Mouse (Mus musculus) forebrain, embryonic 15.5 days (tissue): ENCODE results near the gene Fgfr2. TPM values are rescaled to one million over a fixed set of nuclear protein-coding genes. Genes with fewer than 3 reads are reported as not detected.

Experiments used
- ATAC-seq: fragments of 200-750 bp; cut with Nextera tagmentation; replicated peaks from 2 replicates; pipeline ENCODE4 v1.8.0; 2017; ENCODE audit warnings: mild to moderate bottlenecking, moderate TSS enrichment, moderate library complexity
- H3K27ac ChIP-seq: fragments of 300-500 bp; sonication (generic); replicated peaks from 2 replicates; pipeline ENCODE4 v1.5.1; 2015; ENCODE audit warnings: mild to moderate bottlenecking, inconsistent platforms
- H3K27me3 ChIP-seq: fragments of 300-500 bp; sonication (generic); 2 replicates; pipeline ENCODE4 v1.6.1; 2015; ENCODE audit warnings: inconsistent platforms
- H3K36me3 ChIP-seq: fragments of 300-500 bp; sonication (generic); 2 replicates; pipeline ENCODE4 v1.6.1; 2015; ENCODE audit warnings: mild to moderate bottlenecking, inconsistent platforms
- H3K4me1 ChIP-seq: fragments of 300-500 bp; sonication (generic); 2 replicates; pipeline ENCODE4 v1.6.1; 2015; ENCODE audit warnings: inconsistent platforms
- H3K4me2 ChIP-seq: fragments of 300-500 bp; sonication (generic); replicated peaks from 2 replicates; pipeline ENCODE4 v1.6.1; 2015; ENCODE audit warnings: mild to moderate bottlenecking, inconsistent platforms
- H3K4me3 ChIP-seq: fragments of 300-500 bp; sonication (generic); 2 replicates; pipeline ENCODE4 v1.5.1; 2015; ENCODE audit warnings: mild to moderate bottlenecking, inconsistent platforms
- H3K9ac ChIP-seq: fragments of 300-500 bp; sonication (generic); replicated peaks from 2 replicates; pipeline ENCODE4 v1.6.1; 2015; ENCODE audit warnings: mild to moderate bottlenecking, inconsistent platforms
- H3K9me3 ChIP-seq: fragments of 300-500 bp; sonication (generic); 2 replicates; pipeline ENCODE4 v1.6.1; 2016; ENCODE audit warnings: inconsistent platforms
- WGBS: fragments of 180-500 bp; shearing (Covaris S2); methylation state at CpG from one replicate; pipeline ENCODE4 v1.1.7; 2015; ENCODE audit warnings: mixed read lengths; 5-methylcytosine and 5-hydroxymethylcytosine counted together
- polyA plus RNA-seq: library from polyadenylated mRNA; unstranded; fragments of >200 nt; fragmentation: Nextera tagmentation; extraction: Ambion mirVana; gene quantifications from 2 replicates; pipeline ENCODE4 v1.2.1, GENCODE M21; 2015

Fgfr2 gene
- polyA plus RNA-seq, 1 experiment from 2014 or later = 48.1 TPM

GRCm38 (mm10) chr7:130662250-130662649 lies 2460.9 kb downstream of the Fgfr2 start:
- no peak for ATAC-seq
- Histone ChIP-seq H3K4me1 (no peaks in the 10 kb centered on the region), H3K4me3 (no peak overlapping the region), H3K9me3 (no peaks in the 10 kb centered on the region), H3K4me2 (no peak overlapping the region), H3K27me3 (no peaks in the 10 kb centered on the region), H3K36me3 (no peaks in the 10 kb centered on the region), H3K9ac (no peak overlapping the region), H3K27ac (no peak overlapping the region)
- 60% methylated on average over 5 of the region's 5 CpGs for WGBS

- 92% methylated on average over 5 of the region's 5 CpGs for WGBS
- no peak overlapping the region for H3K4me3 ChIP-seq
Observed at GRCm38 (mm10) chr7:130659129-130659528, 2464.0 kb downstream of the Fgfr2 start.

GRCm38 (mm10) chr7:130657751-130658150 lies 2465.4 kb downstream of the Fgfr2 start:
- WGBS = 85% methylated on average over 13 of the region's 13 CpGs
- Histone ChIP-seq H3K36me3 (no peaks in the 10 kb centered on the region), H3K4me3 (no peak overlapping the region), H3K27ac (no peak overlapping the region), H3K27me3 (no peaks in the 10 kb centered on the region), H3K9ac (no peak overlapping the region), H3K9me3 (no peaks in the 10 kb centered on the region), H3K4me2 (no peak overlapping the region), H3K4me1 (no peaks in the 10 kb centered on the region)
- ATAC-seq = no peak

More at GRCm38 (mm10) chr7:130659129-130659528, 2464.0 kb downstream of the Fgfr2 start:
- Histone ChIP-seq H3K9me3 (no peaks in the 10 kb centered on the region), H3K36me3 (no peaks in the 10 kb centered on the region), H3K4me1 (no peaks in the 10 kb centered on the region), H3K27me3 (no peaks in the 10 kb centered on the region), H3K4me2 (no peak overlapping the region), H3K27ac (no peak overlapping the region), H3K9ac (no peak overlapping the region)
- no peak for ATAC-seq

GRCm38 (mm10) chr7:130656965-130657364 lies 2466.2 kb downstream of the Fgfr2 start:
- H3K9me3 ChIP-seq = no peaks in the 10 kb centered on the region
- no peak overlapping the region for H3K4me3 ChIP-seq
- H3K4me1 ChIP-seq = no peaks in the 10 kb centered on the region
- no peak overlapping the region for H3K27ac ChIP-seq
- H3K36me3 ChIP-seq = no peaks in the 10 kb centered on the region
- no peak overlapping the region for H3K4me2 ChIP-seq
- no peaks in the 10 kb centered on the region for H3K27me3 ChIP-seq
- ATAC-seq = no peak
- no peak overlapping the region for H3K9ac ChIP-seq
- WGBS = 91% methylated on average over 8 of the region's 8 CpGs

GRCm38 (mm10) chr7:130654562-130654961 lies 2468.6 kb downstream of the Fgfr2 start:
- ATAC-seq = no peak
- 83% methylated on average over 2 of the region's 2 CpGs for WGBS

GRCm38 (mm10) chr7:130653036-130653555 lies 2470.1 kb downstream of the Fgfr2 start:
- H3K9ac ChIP-seq = no peak overlapping the region
- H3K4me3 ChIP-seq = no peak overlapping the region
- H3K36me3 ChIP-seq = no peaks in the 10 kb centered on the region
- no peaks in the 10 kb centered on the region for H3K9me3 ChIP-seq
- H3K4me2 ChIP-seq = no peak overlapping the region
- ATAC-seq = no peak
- peaks cover 4% of the 10 kb centered on the region; the same call in 1 of the 2 replicates for H3K4me1 ChIP-seq
- no peaks in the 10 kb centered on the region for H3K27me3 ChIP-seq
- WGBS = 43% methylated on average over 6 of the region's 6 CpGs
- no peak overlapping the region for H3K27ac ChIP-seq

More at GRCm38 (mm10) chr7:130654562-130654961, 2468.6 kb downstream of the Fgfr2 start:
- Histone ChIP-seq H3K4me2 (no peak overlapping the region), H3K4me3 (no peak overlapping the region), H3K27me3 (no peaks in the 10 kb centered on the region), H3K4me1 (no peaks in the 10 kb centered on the region), H3K27ac (no peak overlapping the region), H3K9ac (no peak overlapping the region), H3K36me3 (no peaks in the 10 kb centered on the region), H3K9me3 (no peaks in the 10 kb centered on the region)

GRCm38 (mm10) chr7:130650621-130651020 lies 2472.5 kb downstream of the Fgfr2 start:
- WGBS = 94% methylated on average over 5 of the region's 5 CpGs
- no peaks in the 10 kb centered on the region for H3K9me3 ChIP-seq
- H3K4me2 ChIP-seq = no peak overlapping the region

GRCm38 (mm10) chr7:130649257-130649656 lies 2473.9 kb downstream of the Fgfr2 start:
- no peaks in the 10 kb centered on the region for H3K27me3 ChIP-seq
- H3K36me3 ChIP-seq = no peaks in the 10 kb centered on the region
- ATAC-seq = no peak
- H3K4me2 ChIP-seq = no peak overlapping the region
- H3K4me1 ChIP-seq = peaks cover 22% of the 10 kb centered on the region
- H3K9me3 ChIP-seq = no peaks in the 10 kb centered on the region
- WGBS = 18% methylated on average over 7 of the region's 7 CpGs
- H3K9ac ChIP-seq = no peak overlapping the region
- no peak overlapping the region for H3K27ac ChIP-seq
- no peak overlapping the region for H3K4me3 ChIP-seq

More at GRCm38 (mm10) chr7:130650621-130651020, 2472.5 kb downstream of the Fgfr2 start:
- Histone ChIP-seq H3K4me1 (peaks cover 20% of the 10 kb centered on the region), H3K36me3 (no peaks in the 10 kb centered on the region), H3K27ac (no peak overlapping the region), H3K9ac (no peak overlapping the region), H3K27me3 (no peaks in the 10 kb centered on the region), H3K4me3 (no peak overlapping the region)
- ATAC-seq = no peak

- H3K36me3 ChIP-seq = no peaks in the 10 kb centered on the region
- 76% methylated on average over 4 of the region's 4 CpGs for WGBS
- ATAC-seq = no peak
- H3K4me3 ChIP-seq = no peak overlapping the region
- H3K4me2 ChIP-seq = no peak overlapping the region
- H3K9ac ChIP-seq = no peak overlapping the region
- no peaks in the 10 kb centered on the region for H3K9me3 ChIP-seq
- H3K4me1 ChIP-seq = peaks cover 22% of the 10 kb centered on the region
- H3K27me3 ChIP-seq = no peaks in the 10 kb centered on the region
- H3K27ac ChIP-seq = no peak overlapping the region
Observed at GRCm38 (mm10) chr7:130648061-130648460, 2475.1 kb downstream of the Fgfr2 start.

GRCm38 (mm10) chr7:130646762-130647139 lies 2476.4 kb downstream of the Fgfr2 start:
- ATAC-seq = peak; percentile 74
- Histone ChIP-seq H3K4me2 (peak overlapping the region; percentile 98), H3K27ac (no peak overlapping the region), H3K9ac (peak overlapping the region; percentile 53), H3K4me3 (peak overlapping the region; percentile 48), H3K36me3 (no peaks in the 10 kb centered on the region), H3K27me3 (no peaks in the 10 kb centered on the region), H3K9me3 (no peaks in the 10 kb centered on the region), H3K4me1 (peaks cover 22% of the 10 kb centered on the region)
- under 1% methylated on average over 18 of the region's 18 CpGs for WGBS

GRCm38 (mm10) chr7:130645994-130646761 lies 2477.0 kb downstream of the Fgfr2 start:
- WGBS = 0% methylated on average over 54 of the region's 55 CpGs
- H3K27ac ChIP-seq = peak overlapping the region; percentile 50; the same call in 1 of the 2 replicates
- H3K4me1 ChIP-seq = peaks cover 22% of the 10 kb centered on the region

GRCm38 (mm10) chr7:130645332-130645993 lies 2477.7 kb downstream of the Fgfr2 start:
- H3K9ac ChIP-seq = peak overlapping the region; percentile 53
- no peak overlapping the region for H3K27ac ChIP-seq
- peak overlapping the region; percentile 98 for H3K4me2 ChIP-seq
- H3K4me1 ChIP-seq = peaks cover 22% of the 10 kb centered on the region
- H3K4me3 ChIP-seq = peak overlapping the region; percentile 48
- ATAC-seq = peak; percentile 25
- 20% methylated on average over 15 of the region's 15 CpGs for WGBS
- no peaks in the 10 kb centered on the region for H3K9me3 ChIP-seq
- H3K36me3 ChIP-seq = no peaks in the 10 kb centered on the region
- no peaks in the 10 kb centered on the region for H3K27me3 ChIP-seq

More at GRCm38 (mm10) chr7:130645994-130646761, 2477.0 kb downstream of the Fgfr2 start:
- Histone ChIP-seq H3K4me3 (peak overlapping the region; percentile 48), H3K27me3 (no peaks in the 10 kb centered on the region), H3K4me2 (peak overlapping the region; percentile 98), H3K9ac (peak overlapping the region; percentile 53), H3K36me3 (no peaks in the 10 kb centered on the region), H3K9me3 (no peaks in the 10 kb centered on the region)
- peak; percentile 79 for ATAC-seq
